Mouse (Mus musculus): Measurements from ENCODE around the gene Fmo1.
"Not testable (repeated sequence)": the region's sequence is repeated elsewhere in the genome, so short reads cannot be mapped to it uniquely, and the experiment has no call there.

Fmo1 gene

DNA sequence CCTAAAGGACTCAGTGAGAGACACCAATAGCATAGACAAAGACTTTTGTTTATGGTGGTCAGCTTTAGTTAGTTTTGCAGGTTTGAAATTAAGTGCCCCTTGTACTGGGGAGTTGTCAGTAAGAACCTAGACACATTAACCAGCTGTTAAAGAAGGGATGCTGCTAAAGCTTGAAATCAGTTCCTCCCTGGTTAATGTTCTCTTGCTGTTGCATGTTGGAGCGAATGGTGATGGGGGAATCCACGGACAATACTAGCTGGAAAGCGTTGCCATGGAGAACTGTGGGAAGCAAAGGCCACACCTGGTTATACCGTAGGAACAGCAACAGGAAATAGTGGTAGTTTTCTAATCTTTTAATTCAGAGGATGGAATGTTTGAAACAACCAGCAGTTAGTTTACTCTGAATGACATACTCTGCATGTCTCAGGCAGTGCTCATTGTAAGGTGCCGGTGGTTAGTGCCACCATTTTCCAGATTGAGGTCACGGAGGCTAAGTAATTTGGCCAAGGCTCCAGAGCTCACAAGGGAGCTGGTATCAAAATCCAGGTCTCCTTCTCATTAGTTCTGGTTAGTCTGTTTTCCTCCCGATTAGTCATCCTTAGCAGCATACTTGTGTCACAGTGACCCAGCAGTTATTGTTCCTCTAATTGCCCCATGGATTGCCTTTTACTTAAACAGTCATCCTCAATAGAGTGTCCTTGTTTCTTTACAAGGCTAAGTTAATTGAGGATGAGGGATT is 73.9 kb downstream of the Fmo1 start:
- no peak for DNase-seq (ENCODE audit: low spot score)

DNA sequence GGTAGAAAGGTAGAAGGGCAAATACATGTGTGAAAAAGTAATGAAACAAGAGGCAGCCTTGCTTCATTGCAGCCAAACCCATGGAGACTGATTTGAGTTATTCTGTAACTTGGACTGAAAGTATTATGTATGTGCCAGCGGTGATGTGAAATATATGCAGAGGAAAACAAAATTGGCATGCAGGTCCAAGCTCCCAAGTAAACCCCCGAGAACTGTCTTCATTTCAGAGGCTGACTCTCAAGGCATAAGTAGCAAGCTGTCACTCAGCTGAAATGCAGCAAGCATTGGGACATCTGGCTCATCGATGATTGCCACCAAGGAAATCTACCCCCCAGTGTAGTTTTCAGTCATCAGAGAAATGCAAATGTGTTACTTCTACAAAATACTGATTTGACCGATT is 81.2 kb downstream of the Fmo1 start:
- DNase-seq (ENCODE audit: low spot score), result no peak

DNA sequence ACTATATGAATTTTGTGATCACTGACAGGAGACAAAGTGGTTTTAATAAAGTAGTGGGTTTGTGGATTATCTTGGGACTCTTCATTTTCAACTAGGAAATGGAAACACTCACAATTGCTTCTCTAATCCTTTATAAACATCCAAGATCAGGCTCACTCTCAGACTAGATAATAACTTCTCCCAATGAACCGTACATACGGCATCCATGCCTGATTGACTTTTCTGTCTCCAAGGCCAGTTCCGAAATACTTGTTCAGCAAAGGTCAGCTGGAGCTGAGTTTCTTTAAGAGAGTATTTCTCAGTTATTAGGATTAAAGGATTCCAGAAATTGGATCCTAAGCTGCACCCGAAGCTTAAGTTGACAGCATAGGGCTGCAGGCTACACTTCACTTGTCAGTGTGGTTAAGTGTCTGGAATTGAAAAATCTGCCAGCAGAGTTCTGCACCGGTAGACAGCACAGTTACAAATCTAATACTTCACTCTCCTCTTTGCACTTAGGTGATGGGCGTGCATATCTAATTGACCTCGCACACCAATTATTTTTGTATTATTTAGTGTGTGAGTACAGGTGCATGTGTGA is 82.7 kb downstream of the Fmo1 start:
- DNase-seq (ENCODE audit: low spot score), result no peak

- DNase-seq (ENCODE audit: low spot score), result not testable (repeated sequence)
Measured at GRCm38 (mm10) chr1:162781035-162781434, 85.4 kb downstream of the Fmo1 start.
